Mouse (Mus musculus) heart, postnatal 0 days (tissue): ENCODE results near the gene Dicer1. TPM values are rescaled to one million over a fixed set of nuclear protein-coding genes. Genes with fewer than 3 reads are reported as not detected.

Source experiments
- ATAC-seq: fragments of 200-750 bp; cut with Nextera tagmentation; 2 replicates; pipeline ENCODE4 v1.8.0; 2017; ENCODE audit warnings: low read depth, moderate number of reproducible peaks, moderate library complexity; ENCODE audit not compliant: insufficient read depth
- DNase-seq: peaks from one replicate; pipeline ENCODE4 v3.0.0-alpha.2; 2016; ENCODE audit warnings: low spot score
- H3K27ac ChIP-seq: fragments of 300-500 bp; sonication (generic); 2 replicates; pipeline ENCODE4 v1.5.1; 2014; ENCODE audit warnings: low read depth, mild to moderate bottlenecking
- H3K27me3 ChIP-seq: fragments of 300-500 bp; sonication (generic); 2 replicates; pipeline ENCODE4 v1.6.1; 2014; ENCODE audit warnings: low read length, mixed read lengths; ENCODE audit not compliant: control insufficient read depth, insufficient read depth
- H3K36me3 ChIP-seq: fragments of 300-500 bp; sonication (generic); replicated peaks from 2 replicates; pipeline ENCODE4 v1.6.1; 2014; ENCODE audit warnings: low read length, mixed read lengths; ENCODE audit not compliant: control insufficient read depth, insufficient read depth
- H3K4me1 ChIP-seq: fragments of 300-500 bp; sonication (generic); 2 replicates; pipeline ENCODE4 v1.6.1; 2014; ENCODE audit warnings: antibody characterized with exemption; ENCODE audit not compliant: control insufficient read depth, insufficient read depth
- H3K4me2 ChIP-seq: fragments of 300-500 bp; sonication (generic); 2 replicates; pipeline ENCODE4 v1.6.1; 2014; ENCODE audit warnings: low read depth, mild to moderate bottlenecking, low read length, moderate library complexity
- H3K4me3 ChIP-seq: fragments of 300-500 bp; sonication (generic); 2 replicates; pipeline ENCODE4 v1.5.1; 2014; ENCODE audit warnings: low read depth, low read length
- H3K9ac ChIP-seq: fragments of 300-500 bp; sonication (generic); replicated peaks from 2 replicates; pipeline ENCODE4 v1.6.1; 2014; ENCODE audit warnings: low read depth, low read length, mixed read lengths
- H3K9me3 ChIP-seq: fragments of 300-500 bp; sonication (generic); replicated peaks from 2 replicates; pipeline ENCODE4 v1.6.1; 2016; ENCODE audit warnings: low read length; ENCODE audit not compliant: control insufficient read depth
- CTCF ChIP-seq: IDR thresholded peaks from 2 replicates; pipeline ENCODE4 v1.5.1; 2016; ENCODE audit warnings: antibody characterized with exemption, control low read depth, low read depth
- EP300 ChIP-seq: IDR thresholded peaks from 2 replicates; pipeline ENCODE4 v1.6.1; 2016; ENCODE audit warnings: antibody characterized with exemption, low read depth
- WGBS: fragments of 180-500 bp; shearing (Covaris S2); extraction: QIAGEN DNeasy Blood & Tissue Kit; methylation state at CpG from one replicate; pipeline ENCODE4 v1.1.7; 2014; 5-methylcytosine and 5-hydroxymethylcytosine counted together
- polyA plus RNA-seq: library from polyadenylated mRNA; unstranded; fragments of >200 nt; fragmentation: Nextera tagmentation; extraction: Ambion mirVana; gene quantifications from 2 replicates; pipeline ENCODE4 v1.2.1, GENCODE M21; 2015
- total RNA-seq: library from RNA; depleted of rRNA; stranded (reverse); fragments of >200 nt; gene quantifications from 2 replicates; pipeline ENCODE4 v1.2.3, GENCODE M21; 2014; ENCODE audit warnings: low replicate concordance

Dicer1 gene
- total and polyA plus RNA-seq, 2 experiments from 2014 or later, result 14.3 to 32.1 TPM

DNA sequence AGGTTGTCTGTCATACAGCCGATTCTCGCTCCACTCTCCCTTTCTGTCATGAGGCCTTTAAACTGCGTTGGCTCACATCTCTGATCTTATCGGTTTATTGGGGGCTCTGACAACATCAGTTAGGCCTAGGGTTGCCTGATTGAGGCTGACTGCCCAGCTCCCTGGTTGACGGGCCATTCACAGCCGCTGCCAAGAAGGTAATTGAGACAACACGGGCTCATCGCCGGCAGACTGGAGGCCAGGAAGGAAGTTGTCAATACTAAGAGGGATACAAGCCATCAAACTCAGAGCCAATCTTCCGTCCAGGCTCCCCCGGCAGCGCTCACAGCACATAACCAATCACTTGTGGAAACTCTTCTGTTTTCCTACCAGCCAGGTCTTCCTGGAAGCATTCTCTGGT is 41.7 kb upstream of the Dicer1 start:
- Histone ChIP-seq H3K9ac (no peak overlapping the region), H3K36me3 (no peaks in the 10 kb centered on the region), H3K9me3 (peaks cover 5% of the 10 kb centered on the region; the same call in 1 of the 2 replicates), H3K27ac (no peak overlapping the region), H3K4me2 (no peak overlapping the region), H3K27me3 (no peaks in the 10 kb centered on the region), H3K4me3 (no peak overlapping the region), H3K4me1 (no peaks in the 10 kb centered on the region)
- no peak for ATAC-seq
- TF ChIP-seq CTCF (no peak), EP300 (no peak)
- 45% methylated on average over 12 of the region's 12 CpGs for WGBS
- no peak for DNase-seq

GRCm38 (mm10) chr12:104777603-104778002 is 25.9 kb upstream of the Dicer1 start:
- no peak overlapping the region for H3K4me2 ChIP-seq
- no peak overlapping the region for H3K27ac ChIP-seq
- 69% methylated on average over 1 of the region's 1 CpGs for WGBS
- no peaks in the 10 kb centered on the region for H3K4me1 ChIP-seq
- no peaks in the 10 kb centered on the region for H3K9me3 ChIP-seq
- H3K27me3 ChIP-seq, result no peaks in the 10 kb centered on the region
- no peaks in the 10 kb centered on the region for H3K36me3 ChIP-seq
- TF ChIP-seq CTCF, result no peak
- TF ChIP-seq EP300, result no peak
- no peak overlapping the region for H3K4me3 ChIP-seq
- H3K9ac ChIP-seq, result no peak overlapping the region
- ATAC-seq (no peak), DNase-seq (no peak)

- Histone ChIP-seq H3K27me3 (no peaks in the 10 kb centered on the region), H3K36me3 (no peaks in the 10 kb centered on the region), H3K9me3 (no peaks in the 10 kb centered on the region), H3K27ac (no peak overlapping the region), H3K4me1 (no peaks in the 10 kb centered on the region), H3K9ac (no peak overlapping the region), H3K4me3 (no peak overlapping the region), H3K4me2 (no peak overlapping the region)
- TF ChIP-seq EP300 (no peak), CTCF (peak; percentile 77)
- DNase-seq (peak; percentile 36), ATAC-seq (peak; percentile 49; the same call in 1 of the 2 replicates)
- 54% methylated on average over 2 of the region's 2 CpGs for WGBS
Observed at GRCm38 (mm10) chr12:104771941-104772340, 20.2 kb upstream of the Dicer1 start.

GRCm38 (mm10) chr12:104769201-104769785 is 17.5 kb upstream of the Dicer1 start:
- H3K27ac ChIP-seq, result no peak overlapping the region
- H3K9me3 ChIP-seq, result no peaks in the 10 kb centered on the region
- TF ChIP-seq CTCF, result no peak
- TF ChIP-seq EP300, result no peak
- H3K4me1 ChIP-seq, result no peaks in the 10 kb centered on the region
- DNase-seq (no peak), ATAC-seq (no peak)
- no peak overlapping the region for H3K4me3 ChIP-seq
- H3K36me3 ChIP-seq, result no peaks in the 10 kb centered on the region
- H3K9ac ChIP-seq, result no peak overlapping the region
- H3K27me3 ChIP-seq, result no peaks in the 10 kb centered on the region
- WGBS, result 69% methylated on average over 10 of the region's 10 CpGs
- no peak overlapping the region for H3K4me2 ChIP-seq

DNA sequence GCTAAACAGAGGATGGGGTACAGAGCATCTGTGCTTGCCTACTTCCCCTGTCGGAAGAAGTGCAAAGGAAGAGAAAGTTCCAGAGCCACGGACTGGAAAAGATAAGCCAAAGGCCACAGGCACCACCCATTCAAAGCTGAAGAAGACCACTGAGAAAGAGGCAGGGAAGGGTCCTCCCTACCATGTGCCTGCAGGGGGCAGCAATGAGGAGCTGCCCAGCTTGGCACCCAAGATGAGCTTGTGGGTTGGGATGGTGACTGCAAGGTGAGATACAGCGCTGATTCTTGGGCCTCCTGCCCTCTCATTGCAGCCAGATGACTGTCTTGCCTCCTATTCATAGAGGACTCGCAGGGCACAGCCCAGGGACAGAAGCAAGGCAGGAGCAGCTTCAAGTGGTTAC is 15.4 kb upstream of the Dicer1 start:
- H3K36me3 ChIP-seq, result no peaks in the 10 kb centered on the region
- H3K27me3 ChIP-seq, result no peaks in the 10 kb centered on the region
- no peak overlapping the region for H3K27ac ChIP-seq
- ATAC-seq (no peak), DNase-seq (no peak)
- TF ChIP-seq CTCF, result peak; percentile 32
- no peak for TF ChIP-seq EP300
- no peak overlapping the region for H3K4me2 ChIP-seq
- no peaks in the 10 kb centered on the region for H3K9me3 ChIP-seq
- whole genome bisulfite sequencing, result 44% methylated on average over 4 of the region's 4 CpGs
- H3K4me1 ChIP-seq, result no peaks in the 10 kb centered on the region
- no peak overlapping the region for H3K9ac ChIP-seq
- no peak overlapping the region for H3K4me3 ChIP-seq

- H3K4me1 ChIP-seq, result no peaks in the 10 kb centered on the region
- ATAC-seq, result no peak
- no peak overlapping the region for H3K27ac ChIP-seq
- H3K27me3 ChIP-seq, result no peaks in the 10 kb centered on the region
- no peaks in the 10 kb centered on the region for H3K9me3 ChIP-seq
- no peak for TF ChIP-seq EP300
- TF ChIP-seq CTCF, result no peak
- DNase-seq, result no peak
- H3K9ac ChIP-seq, result no peak overlapping the region
- no peaks in the 10 kb centered on the region for H3K36me3 ChIP-seq
- no peak overlapping the region for H3K4me2 ChIP-seq
- no peak overlapping the region for H3K4me3 ChIP-seq
- WGBS, result 62% methylated on average over 7 of the region's 7 CpGs
Observed at GRCm38 (mm10) chr12:104765761-104766160, 14.0 kb upstream of the Dicer1 start.
